Mouse (Mus musculus) CH12.LX (cell line): ENCODE measurements around the gene Grk5.

Source experiments
- BHLHE40 ChIP-seq: IDR thresholded peaks from 2 replicates; pipeline ENCODE4 v1.6.1; 2011; ENCODE audit warnings: mild to moderate bottlenecking, low read depth, low read length, improper control_type of control experiment
- CHD1 ChIP-seq: IDR thresholded peaks from 2 replicates; pipeline ENCODE4 v1.6.1; 2012; ENCODE audit warnings: low read depth, low read length, improper control_type of control experiment, inconsistent platforms
- CHD2 ChIP-seq: IDR thresholded peaks from 2 replicates; pipeline ENCODE4 v1.6.1; 2011; ENCODE audit warnings: low read length, improper control_type of control experiment
- CTCF ChIP-seq, 2 experiments: IDR thresholded peaks in 1 of 2; conservative IDR thresholded peaks in 1 of 2; 2 replicates each; pipeline ENCODE4 v1.5.1; 2011 to 2012; ENCODE audit warnings: low read depth in 2 of 2, low read length in 2 of 2, improper control_type of control experiment in 1 of 2, inconsistent platforms in 1 of 2, mild to moderate bottlenecking in 1 of 2, moderate library complexity in 1 of 2
- ELF1 ChIP-seq: IDR thresholded peaks from 2 replicates; pipeline ENCODE4 v1.6.1; 2014; ENCODE audit warnings: low read depth, mild to moderate bottlenecking, inconsistent platforms, low read length, improper control_type of control experiment
- EP300 ChIP-seq: IDR thresholded peaks from 2 replicates; pipeline ENCODE4 v1.6.1; 2011; ENCODE audit warnings: low read length, improper control_type of control experiment
- GABPA ChIP-seq: IDR thresholded peaks from 2 replicates; pipeline ENCODE4 v1.6.1; 2012; ENCODE audit warnings: low read depth, low read length, improper control_type of control experiment, inconsistent platforms; ENCODE audit not compliant: insufficient replicate concordance
- HCFC1 ChIP-seq: IDR thresholded peaks from 2 replicates; pipeline ENCODE4 v1.6.1; 2012; ENCODE audit warnings: low read depth, mild to moderate bottlenecking, inconsistent platforms, low read length, improper control_type of control experiment
- MAFK ChIP-seq: IDR thresholded peaks from 2 replicates; pipeline ENCODE4 v1.6.1; 2011; ENCODE audit warnings: low read length, improper control_type of control experiment; ENCODE audit not compliant: insufficient replicate concordance
- POLR2A ChIP-seq: IDR thresholded peaks from 2 replicates; pipeline ENCODE4 v1.6.1; 2011; ENCODE audit warnings: low read depth, mild to moderate bottlenecking, improper control_type of control experiment, low read length
- RAD21 ChIP-seq: IDR thresholded peaks from 2 replicates; pipeline ENCODE4 v1.6.1; 2011; ENCODE audit warnings: low read depth, mild to moderate bottlenecking, low read length, improper control_type of control experiment, moderate library complexity
- TBP ChIP-seq: conservative IDR thresholded peaks from 2 replicates; pipeline ENCODE4 v1.6.1; 2011; ENCODE audit warnings: low read depth, low read length, improper control_type of control experiment
- TCF12 ChIP-seq: IDR thresholded peaks from 2 replicates; pipeline ENCODE4 v1.6.1; 2014; ENCODE audit warnings: low read depth, mild to moderate bottlenecking, inconsistent platforms, low read length, improper control_type of control experiment
- ZC3H11A ChIP-seq: IDR thresholded peaks from 2 replicates; pipeline ENCODE4 v1.6.1; 2012; ENCODE audit warnings: low read depth, mild to moderate bottlenecking, inconsistent platforms, low read length, improper control_type of control experiment

DNA sequence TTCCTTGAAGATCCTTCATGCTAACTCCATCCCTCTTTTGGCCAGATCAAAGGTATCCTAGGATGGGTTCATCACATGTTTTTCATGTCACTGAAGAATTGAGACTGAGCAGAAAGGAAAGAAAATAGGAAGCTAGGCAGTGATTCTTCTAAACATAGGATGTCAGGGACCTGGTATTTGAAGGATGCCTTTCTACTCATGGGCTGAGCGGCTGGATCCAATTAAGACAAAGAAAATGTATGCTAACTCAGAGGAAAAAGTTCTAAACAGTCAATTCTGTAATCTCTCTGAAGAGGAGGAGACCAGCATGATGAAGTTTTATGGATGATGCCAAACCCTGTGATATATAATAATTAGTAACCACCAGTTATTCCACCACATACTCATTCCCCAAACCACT, 13.6 kb downstream of the Grk5 start:
- TF ChIP-seq GABPA (no peak), RAD21 (no peak), MAFK (no peak), POLR2A (no peak), CHD1 (no peak), HCFC1 (no peak), CTCF (conservative IDR thresholded peaks at IDR 0.05 in 1 of 2, IDR thresholded peaks at IDR 0.05 in 1 of 2; ENCODE audit: low read depth in 2 of 2, low read length in 2 of 2) (no peak), TBP (no peak), BHLHE40 (no peak), TCF12 (no peak), CHD2 (no peak), ZC3H11A (no peak), ELF1 (no peak), EP300 (no peak)
